Mouse (Mus musculus) neural tube, embryonic 14.5 days (tissue): Measurements from ENCODE around the gene Cfap45. TPM values are rescaled to one million over a fixed set of nuclear protein-coding genes. Genes with fewer than 3 reads are reported as not detected.
A peak's percentile ranks its signal among the peaks of the same experiment; 100 is the strongest.

ENCODE experiments used
- ATAC-seq: fragments of 200-750 bp; cut with Nextera tagmentation; 2 replicates; pipeline ENCODE4 v1.8.0; 2017; ENCODE audit warnings: low read depth, mild to moderate bottlenecking, moderate TSS enrichment, moderate library complexity
- H3K27ac ChIP-seq: fragments of 300-500 bp; sonication (generic); 2 replicates; pipeline ENCODE4 v1.5.1; 2014; ENCODE audit warnings: low read depth, mild to moderate bottlenecking, control low read depth, low read length, moderate library complexity, mixed read lengths
- H3K27me3 ChIP-seq: fragments of 300-500 bp; sonication (generic); 2 replicates; pipeline ENCODE4 v1.6.1; 2014; ENCODE audit warnings: low read length; ENCODE audit not compliant: control insufficient read depth, insufficient read depth
- H3K36me3 ChIP-seq: fragments of 300-500 bp; sonication (generic); 2 replicates; pipeline ENCODE4 v1.6.1; 2014; ENCODE audit warnings: low read length, mixed read lengths; ENCODE audit not compliant: control insufficient read depth, insufficient read depth
- H3K4me1 ChIP-seq: fragments of 300-500 bp; sonication (generic); 2 replicates; pipeline ENCODE4 v1.6.1; 2014; ENCODE audit warnings: low read length; ENCODE audit not compliant: control insufficient read depth, insufficient read depth
- H3K4me2 ChIP-seq: fragments of 300-500 bp; sonication (generic); 2 replicates; pipeline ENCODE4 v1.6.1; 2014; ENCODE audit warnings: mild to moderate bottlenecking, low read depth, low read length, control low read depth
- H3K4me3 ChIP-seq: fragments of 300-500 bp; sonication (generic); 2 replicates; pipeline ENCODE4 v1.5.1; 2014; ENCODE audit warnings: low read depth, low read length, control low read depth, mixed read lengths
- H3K9ac ChIP-seq: fragments of 300-500 bp; sonication (generic); replicated peaks from 2 replicates; pipeline ENCODE4 v1.6.1; 2014; ENCODE audit warnings: low read depth, mild to moderate bottlenecking, control low read depth, low read length, mixed read lengths
- H3K9me3 ChIP-seq: fragments of 300-500 bp; sonication (generic); 2 replicates; pipeline ENCODE4 v1.6.1; 2016; ENCODE audit warnings: low read length; ENCODE audit not compliant: control insufficient read depth
- WGBS: fragments of 180-500 bp; shearing (Covaris S2); extraction: QIAGEN DNeasy Blood & Tissue Kit; methylation state at CpG from one replicate; pipeline ENCODE4 v1.1.7; 2014; 5-methylcytosine and 5-hydroxymethylcytosine counted together
- polyA plus RNA-seq: library from polyadenylated mRNA; unstranded; fragments of >200 nt; fragmentation: Nextera tagmentation; extraction: Ambion mirVana; gene quantifications from 2 replicates; pipeline ENCODE4 v1.2.1, GENCODE M21; 2014

Gene Cfap45
- polyA plus RNA-seq, 1 experiment from 2014 or later, result 3.5 TPM

GRCm38 (mm10) chr1:172489585-172490250, 30.9 kb upstream of the Cfap45 start:
- Histone ChIP-seq H3K9ac (no peak overlapping the region), H3K36me3 (no peaks in the 10 kb centered on the region), H3K9me3 (no peaks in the 10 kb centered on the region), H3K27me3 (no peaks in the 10 kb centered on the region), H3K4me1 (peaks cover 27% of the 10 kb centered on the region), H3K4me3 (no peak overlapping the region), H3K4me2 (peak overlapping the region; percentile 28; the same call in 1 of the 2 replicates), H3K27ac (no peak overlapping the region)
- peak; percentile 30; the same call in 1 of the 2 replicates for ATAC-seq
- WGBS, result 57% methylated on average over 12 of the region's 12 CpGs

GRCm38 (mm10) chr1:172490261-172490661, 30.3 kb upstream of the Cfap45 start:
- 11% methylated on average over 10 of the region's 10 CpGs for WGBS
- H3K9me3 ChIP-seq, result no peaks in the 10 kb centered on the region
- peak overlapping the region; percentile 28 for H3K4me2 ChIP-seq
- peaks cover 21% of the 10 kb centered on the region for H3K4me1 ChIP-seq
- peak; percentile 57; the same call in 1 of the 2 replicates for ATAC-seq
- no peak overlapping the region for H3K9ac ChIP-seq
- no peak overlapping the region for H3K4me3 ChIP-seq
- no peaks in the 10 kb centered on the region for H3K27me3 ChIP-seq
- H3K36me3 ChIP-seq, result peaks cover 1% of the 10 kb centered on the region; the same call in 1 of the 2 replicates
- H3K27ac ChIP-seq, result no peak overlapping the region

- Histone ChIP-seq H3K9ac (no peak overlapping the region), H3K27me3 (no peaks in the 10 kb centered on the region), H3K4me1 (peaks cover 3% of the 10 kb centered on the region), H3K36me3 (peaks cover 14% of the 10 kb centered on the region), H3K9me3 (no peaks in the 10 kb centered on the region), H3K4me2 (no peak overlapping the region), H3K4me3 (no peak overlapping the region), H3K27ac (no peak overlapping the region)
- WGBS, result 91% methylated on average over 8 of the region's 8 CpGs
- no peak for ATAC-seq
Observed at GRCm38 (mm10) chr1:172492047-172492446, 28.6 kb upstream of the Cfap45 start.

- no peak overlapping the region for H3K27ac ChIP-seq
- H3K36me3 ChIP-seq, result peaks cover 24% of the 10 kb centered on the region
- no peak overlapping the region for H3K4me3 ChIP-seq
- no peaks in the 10 kb centered on the region for H3K27me3 ChIP-seq
- H3K4me2 ChIP-seq, result no peak overlapping the region
- no peaks in the 10 kb centered on the region for H3K9me3 ChIP-seq
- WGBS, result 77% methylated on average over 6 of the region's 6 CpGs
- H3K4me1 ChIP-seq, result no peaks in the 10 kb centered on the region; the same call in 1 of the 2 replicates
- no peak overlapping the region for H3K9ac ChIP-seq
- no peak for ATAC-seq
Observed at GRCm38 (mm10) chr1:172493516-172493915, 27.1 kb upstream of the Cfap45 start.

GRCm38 (mm10) chr1:172496030-172496429, 24.6 kb upstream of the Cfap45 start:
- no peak for ATAC-seq
- Histone ChIP-seq H3K4me2 (no peak overlapping the region), H3K9ac (no peak overlapping the region), H3K4me1 (no peaks in the 10 kb centered on the region), H3K9me3 (no peaks in the 10 kb centered on the region), H3K36me3 (peaks cover 24% of the 10 kb centered on the region), H3K27ac (no peak overlapping the region), H3K27me3 (no peaks in the 10 kb centered on the region), H3K4me3 (no peak overlapping the region)
- 89% methylated on average over 17 of the region's 17 CpGs for WGBS

GRCm38 (mm10) chr1:172497428-172497827, 23.2 kb upstream of the Cfap45 start:
- no peaks in the 10 kb centered on the region for H3K27me3 ChIP-seq
- H3K9me3 ChIP-seq, result no peaks in the 10 kb centered on the region
- H3K4me2 ChIP-seq, result no peak overlapping the region
- 88% methylated on average over 10 of the region's 10 CpGs for WGBS
- peaks cover 24% of the 10 kb centered on the region for H3K36me3 ChIP-seq
- no peak overlapping the region for H3K27ac ChIP-seq
- H3K4me3 ChIP-seq, result no peak overlapping the region
- no peak for ATAC-seq
- H3K4me1 ChIP-seq, result peaks cover 4% of the 10 kb centered on the region; the same call in 1 of the 2 replicates
- H3K9ac ChIP-seq, result no peak overlapping the region

- Histone ChIP-seq H3K27me3 (no peaks in the 10 kb centered on the region), H3K9me3 (no peaks in the 10 kb centered on the region), H3K9ac (peak within 1 kb of the TSS; percentile 51), H3K4me2 (peak within 1 kb of the TSS; percentile 41), H3K36me3 (peaks cover 24% of the 10 kb centered on the region), H3K4me3 (peak within 1 kb of the TSS; percentile 37), H3K4me1 (peaks cover 21% of the 10 kb centered on the region), H3K27ac (peak within 1 kb of the TSS; percentile 73)
- peak; percentile 33 for ATAC-seq
- WGBS, result 2% methylated on average over 30 of the region's 30 CpGs
Observed at GRCm38 (mm10) chr1:172499765-172500441, 20.7 kb upstream of the Cfap45 start, which contains the start of gene Tagln2. Tagln2 (plus strand) TSS chr1:172500047.

GRCm38 (mm10) chr1:172500451-172501370, 19.9 kb upstream of the Cfap45 start:
- peak overlapping the region; percentile 73 for H3K27ac ChIP-seq
- ATAC-seq, result peak; percentile 10
- 1% methylated on average over 55 of the region's 56 CpGs for WGBS
- peak overlapping the region; percentile 41 for H3K4me2 ChIP-seq
- H3K36me3 ChIP-seq, result peaks cover 20% of the 10 kb centered on the region
- H3K4me3 ChIP-seq, result peak overlapping the region; percentile 37
- H3K9ac ChIP-seq, result peak overlapping the region; percentile 51
- H3K9me3 ChIP-seq, result no peaks in the 10 kb centered on the region
- H3K27me3 ChIP-seq, result no peaks in the 10 kb centered on the region
- H3K4me1 ChIP-seq, result peaks cover 21% of the 10 kb centered on the region
